Mouse (Mus musculus) CH12.LX (cell line): ENCODE data around the gene Nup35. TPM values are rescaled to one million over a fixed set of nuclear protein-coding genes. Genes with fewer than 3 reads are reported as not detected.

ENCODE experiments used
- DNase-seq: peaks from one replicate; pipeline ENCODE4 v3.0.0-alpha.2; 2013; ENCODE audit errors: extremely low read depth
- H3K27ac ChIP-seq: 2 replicates; pipeline ENCODE4 v1.5.1; 2012; ENCODE audit warnings: low read depth, mild to moderate bottlenecking, control low read depth, moderate library complexity; ENCODE audit not compliant: insufficient read depth
- H3K27me3 ChIP-seq: replicated peaks from 2 replicates; pipeline ENCODE3; 2012; ENCODE audit warnings: inconsistent platforms
- H3K36me3 ChIP-seq, 2 experiments: replicated peaks in 1 of 2; 2 replicates each; pipeline versions ENCODE3 to v1.6.1; 2012; ENCODE audit warnings: inconsistent platforms in 1 of 2, low read length in 1 of 2, mild to moderate bottlenecking in 1 of 2, mixed read lengths in 1 of 2, moderate library complexity in 1 of 2; ENCODE audit not compliant: control insufficient read depth in 1 of 2, insufficient read depth in 1 of 2
- H3K4me1 ChIP-seq, 2 experiments: 2 replicates each; pipeline ENCODE4 v1.6.1; 2012; ENCODE audit warnings: inconsistent platforms in 1 of 2, moderate library complexity in 1 of 2; ENCODE audit not compliant: insufficient read depth in 2 of 2, control insufficient read depth in 1 of 2
- H3K4me2 ChIP-seq: 2 replicates; pipeline ENCODE4 v1.6.1; 2012; ENCODE audit warnings: low read depth, mild to moderate bottlenecking, control low read depth; ENCODE audit not compliant: poor library complexity, insufficient read depth, severe bottlenecking
- H3K4me3 ChIP-seq, 3 experiments: fragments of 150-350 bp in 1 of 3; sonication (generic) in 1 of 3; replicated peaks in 1 of 3; 2 replicates each; pipeline versions ENCODE3 to v1.5.1; 2011 to 2012; ENCODE audit warnings: low read depth in 2 of 3, low read length in 2 of 3, mild to moderate bottlenecking in 2 of 3, moderate library complexity in 2 of 3, control low read depth in 1 of 3, improper control_type of control experiment in 1 of 3, inconsistent platforms in 1 of 3, mixed read lengths in 1 of 3; ENCODE audit not compliant: poor library complexity in 1 of 3
- H3K79me2 ChIP-seq: replicated peaks from 2 replicates; pipeline ENCODE4 v1.6.1; 2012; ENCODE audit warnings: mild to moderate bottlenecking, moderate library complexity; ENCODE audit not compliant: control insufficient read depth, poor library complexity, insufficient read depth, severe bottlenecking; ENCODE audit errors: extremely low read depth
- H3K9ac ChIP-seq: 2 replicates; pipeline ENCODE4 v1.6.1; 2012; ENCODE audit warnings: low read depth, mild to moderate bottlenecking, control low read depth, moderate library complexity; ENCODE audit not compliant: insufficient read depth
- H3K9me3 ChIP-seq: replicated peaks from 2 replicates; pipeline ENCODE3; 2012; ENCODE audit warnings: low read length, inconsistent platforms, mixed read lengths
- BHLHE40 ChIP-seq: IDR thresholded peaks from 2 replicates; pipeline ENCODE4 v1.6.1; 2011; ENCODE audit warnings: mild to moderate bottlenecking, low read depth, low read length, improper control_type of control experiment
- CHD2 ChIP-seq: IDR thresholded peaks from 2 replicates; pipeline ENCODE4 v1.6.1; 2011; ENCODE audit warnings: low read length, improper control_type of control experiment
- CTCF ChIP-seq, 2 experiments: IDR thresholded peaks in 1 of 2; conservative IDR thresholded peaks in 1 of 2; 2 replicates each; pipeline ENCODE4 v1.5.1; 2011 to 2012; ENCODE audit warnings: low read depth in 2 of 2, low read length in 2 of 2, improper control_type of control experiment in 1 of 2, inconsistent platforms in 1 of 2, mild to moderate bottlenecking in 1 of 2, moderate library complexity in 1 of 2
- E2F4 ChIP-seq: IDR thresholded peaks from 2 replicates; pipeline ENCODE4 v1.6.1; 2011; ENCODE audit warnings: low read depth, low read length, improper control_type of control experiment; ENCODE audit not compliant: insufficient replicate concordance
- EP300 ChIP-seq: IDR thresholded peaks from 2 replicates; pipeline ENCODE4 v1.6.1; 2011; ENCODE audit warnings: low read length, improper control_type of control experiment
- ETS1 ChIP-seq: conservative IDR thresholded peaks from 2 replicates; pipeline ENCODE4 v1.6.1; 2012; ENCODE audit warnings: low read depth, mild to moderate bottlenecking, inconsistent platforms, low read length, improper control_type of control experiment, moderate library complexity
- HCFC1 ChIP-seq: IDR thresholded peaks from 2 replicates; pipeline ENCODE4 v1.6.1; 2012; ENCODE audit warnings: low read depth, mild to moderate bottlenecking, inconsistent platforms, low read length, improper control_type of control experiment
- IRF4 ChIP-seq: IDR thresholded peaks from 2 replicates; pipeline ENCODE4 v1.6.1; 2014; ENCODE audit warnings: low read depth, mild to moderate bottlenecking, inconsistent platforms, low read length, improper control_type of control experiment
- JUN ChIP-seq: IDR thresholded peaks from 2 replicates; pipeline ENCODE4 v1.6.1; 2011; ENCODE audit warnings: low read depth, mild to moderate bottlenecking, low read length, improper control_type of control experiment, moderate library complexity; ENCODE audit not compliant: insufficient read depth
- JUND ChIP-seq: conservative IDR thresholded peaks from 2 replicates; pipeline ENCODE4 v1.6.1; 2011; ENCODE audit warnings: low read depth, low read length, improper control_type of control experiment
- MAFK ChIP-seq: IDR thresholded peaks from 2 replicates; pipeline ENCODE4 v1.6.1; 2011; ENCODE audit warnings: low read length, improper control_type of control experiment; ENCODE audit not compliant: insufficient replicate concordance
- MAX ChIP-seq: IDR thresholded peaks from 2 replicates; pipeline ENCODE4 v1.6.1; 2011; ENCODE audit warnings: low read length, improper control_type of control experiment
- MAZ ChIP-seq: IDR thresholded peaks from 2 replicates; pipeline ENCODE4 v1.6.1; 2012; ENCODE audit warnings: low read depth, mild to moderate bottlenecking, inconsistent platforms, low read length, improper control_type of control experiment, moderate library complexity
- MEF2A ChIP-seq: IDR thresholded peaks from 2 replicates; pipeline ENCODE4 v1.6.1; 2014; ENCODE audit warnings: low read depth, mild to moderate bottlenecking, inconsistent platforms, low read length, improper control_type of control experiment, borderline replicate concordance
- MXI1 ChIP-seq: IDR thresholded peaks from 2 replicates; pipeline ENCODE4 v1.6.1; 2011; ENCODE audit warnings: mild to moderate bottlenecking, low read depth, low read length, improper control_type of control experiment
- NELFE ChIP-seq: IDR thresholded peaks from 2 replicates; pipeline ENCODE4 v1.6.1; 2011; ENCODE audit warnings: low read depth, low read length, improper control_type of control experiment
- NRF1 ChIP-seq: IDR thresholded peaks from 2 replicates; pipeline ENCODE4 v1.6.1; 2014; ENCODE audit warnings: low read depth, mild to moderate bottlenecking, inconsistent platforms, low read length, improper control_type of control experiment, moderate library complexity
- PAX5 ChIP-seq: IDR thresholded peaks from 2 replicates; pipeline ENCODE4 v1.6.1; 2012; ENCODE audit warnings: low read length, inconsistent platforms, mixed read lengths
- POLR2A ChIP-seq: IDR thresholded peaks from 2 replicates; pipeline ENCODE4 v1.6.1; 2011; ENCODE audit warnings: low read depth, mild to moderate bottlenecking, improper control_type of control experiment, low read length
- POLR2AphosphoS2 ChIP-seq: IDR thresholded peaks from 2 replicates; pipeline ENCODE4 v1.6.1; 2011; ENCODE audit warnings: low read depth, low read length, improper control_type of control experiment
- RAD21 ChIP-seq: IDR thresholded peaks from 2 replicates; pipeline ENCODE4 v1.6.1; 2011; ENCODE audit warnings: low read depth, mild to moderate bottlenecking, low read length, improper control_type of control experiment, moderate library complexity
- RCOR1 ChIP-seq: conservative IDR thresholded peaks from 2 replicates; pipeline ENCODE4 v1.6.1; 2012; ENCODE audit warnings: low read depth, mild to moderate bottlenecking, inconsistent platforms, low read length, improper control_type of control experiment
- SMC3 ChIP-seq: IDR thresholded peaks from 2 replicates; pipeline ENCODE4 v1.6.1; 2011; ENCODE audit warnings: low read depth, low read length, improper control_type of control experiment
- TBP ChIP-seq: conservative IDR thresholded peaks from 2 replicates; pipeline ENCODE4 v1.6.1; 2011; ENCODE audit warnings: low read depth, low read length, improper control_type of control experiment
- UBTF ChIP-seq: IDR thresholded peaks from 2 replicates; pipeline ENCODE4 v1.6.1; 2012; ENCODE audit warnings: low read depth, mild to moderate bottlenecking, inconsistent platforms, low read length, improper control_type of control experiment, moderate library complexity
- USF1 ChIP-seq: IDR thresholded peaks from 2 replicates; pipeline ENCODE4 v1.6.1; 2014; ENCODE audit warnings: low read depth, mild to moderate bottlenecking, inconsistent platforms, low read length, improper control_type of control experiment
- USF2 ChIP-seq: conservative IDR thresholded peaks from 2 replicates; pipeline ENCODE4 v1.6.1; 2011; ENCODE audit warnings: low read depth, low read length, improper control_type of control experiment
- ZKSCAN1 ChIP-seq: IDR thresholded peaks from 2 replicates; pipeline ENCODE4 v1.6.1; 2012; ENCODE audit warnings: low read depth, inconsistent platforms, low read length, improper control_type of control experiment, borderline replicate concordance
- ZNF384 ChIP-seq: IDR thresholded peaks from 2 replicates; pipeline ENCODE4 v1.6.1; 2012; ENCODE audit warnings: low read depth, low read length, improper control_type of control experiment, inconsistent platforms
- dilution Hi-C: fragments of 300-500 bp; cut with MboI; formaldehyde crosslinking; loops from 2 replicates; pipeline ENCODE4 v1.14.3; 2020; ENCODE audit warnings: low sequenced_read_pairs; ENCODE audit not compliant: extremely low pct_unique_long_range_greater_than_20kb, extremely low pct_ligation_motif_present
- in situ Hi-C: fragments of 300-500 bp; cut with MboI; formaldehyde crosslinking; loops from 3 replicates; pipeline ENCODE4 v1.14.3; 2019; ENCODE audit warnings: low sequenced_read_pairs, low pct_ligation_motif_present, low pct_unique_long_range_greater_than_20kb, mixed read lengths
- polyA plus RNA-seq: library from polyadenylated mRNA; unstranded; fragments of >175 nt; gene quantifications from 2 replicates; pipeline ENCODE4 v1.2.1, GENCODE M21; 2012; ENCODE audit warnings: low read depth; ENCODE audit not compliant: insufficient read length
- total RNA-seq, 2 experiments: library from RNA; depleted of rRNA; stranded (reverse); fragments of 300-350 nt in 1 of 2; fragments of >200 nt in 1 of 2; gene quantifications; 2 replicates each; pipeline ENCODE4 v1.2.3; 2012 to 2014

The Nup35 gene
- total and polyA plus RNA-seq, 3 experiments, result 37.9 to 161 (median 53.2) TPM

DNA sequence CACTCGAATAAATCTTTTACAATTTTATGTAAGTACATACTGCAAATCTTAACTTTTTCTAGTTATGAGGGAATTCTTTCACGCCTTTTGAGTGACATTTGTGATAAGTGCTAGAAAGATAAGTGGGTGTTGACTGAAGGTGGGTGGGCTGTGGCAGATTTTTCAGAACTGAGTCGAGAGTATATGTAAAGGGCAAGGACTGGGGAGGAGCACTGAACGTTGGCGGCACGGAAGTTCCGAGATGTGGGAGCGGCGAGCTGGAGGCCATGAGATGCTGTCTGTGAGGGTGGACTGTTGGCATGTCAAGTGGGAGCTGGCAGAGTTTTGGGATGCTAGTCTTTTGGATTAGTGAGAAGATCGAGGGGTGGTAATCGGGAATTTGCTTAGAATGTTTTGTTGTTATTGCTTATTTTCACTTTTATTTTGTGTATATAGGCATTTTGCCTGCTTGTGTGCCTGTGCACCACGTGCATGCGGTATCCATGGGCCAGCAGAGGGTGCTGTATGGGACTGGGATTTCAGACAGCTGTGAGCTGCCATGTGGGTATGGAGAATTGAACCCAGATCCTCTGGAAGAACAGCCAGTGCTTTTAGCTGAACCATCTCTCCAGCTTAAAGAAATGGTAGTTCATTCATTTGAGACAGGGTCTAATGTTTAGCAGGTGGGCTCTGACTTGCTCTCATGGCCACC is 15.4 kb downstream of the Nup35 start:
- no peaks in the 10 kb centered on the region for H3K27me3 ChIP-seq
- no peak overlapping the region for H3K27ac ChIP-seq
- H3K36me3 ChIP-seq, result peaks cover 5 to 27% of the 10 kb centered on the region in 2 experiments
- H3K4me3 ChIP-seq, result no peak overlapping the region
- no peak for TF ChIP-seq PAX5
- no peak for TF ChIP-seq MAFK
- TF ChIP-seq MAX, result no peak
- TF ChIP-seq E2F4, result no peak
- TF ChIP-seq RCOR1, result no peak
- TF ChIP-seq ETS1, result no peak
- TF ChIP-seq POLR2A, result no peak
- no peak for TF ChIP-seq NELFE
- no peak for TF ChIP-seq ZKSCAN1
- no peak for TF ChIP-seq ZNF384
- TF ChIP-seq NRF1, result no peak
- no peak for TF ChIP-seq USF2
- no peak for TF ChIP-seq IRF4
- TF ChIP-seq JUN, result no peak
- TF ChIP-seq, all 38 proteins: peak for 0
- dilution Hi-C loops, result no loop called here
- Histone ChIP-seq H3K9me3 (no peaks in the 10 kb centered on the region), H3K9ac (no peak overlapping the region), H3K4me2 (no peak overlapping the region), H3K4me1 (no peaks in the 10 kb centered on the region), H3K79me2 (no peaks in the 10 kb centered on the region)
- in situ Hi-C loops, result loop anchor here (25.0 kb wide), 1 partner anchor 295 kb away; no protein-coding TSS in a partner anchor
- no peak for DNase-seq

DNA sequence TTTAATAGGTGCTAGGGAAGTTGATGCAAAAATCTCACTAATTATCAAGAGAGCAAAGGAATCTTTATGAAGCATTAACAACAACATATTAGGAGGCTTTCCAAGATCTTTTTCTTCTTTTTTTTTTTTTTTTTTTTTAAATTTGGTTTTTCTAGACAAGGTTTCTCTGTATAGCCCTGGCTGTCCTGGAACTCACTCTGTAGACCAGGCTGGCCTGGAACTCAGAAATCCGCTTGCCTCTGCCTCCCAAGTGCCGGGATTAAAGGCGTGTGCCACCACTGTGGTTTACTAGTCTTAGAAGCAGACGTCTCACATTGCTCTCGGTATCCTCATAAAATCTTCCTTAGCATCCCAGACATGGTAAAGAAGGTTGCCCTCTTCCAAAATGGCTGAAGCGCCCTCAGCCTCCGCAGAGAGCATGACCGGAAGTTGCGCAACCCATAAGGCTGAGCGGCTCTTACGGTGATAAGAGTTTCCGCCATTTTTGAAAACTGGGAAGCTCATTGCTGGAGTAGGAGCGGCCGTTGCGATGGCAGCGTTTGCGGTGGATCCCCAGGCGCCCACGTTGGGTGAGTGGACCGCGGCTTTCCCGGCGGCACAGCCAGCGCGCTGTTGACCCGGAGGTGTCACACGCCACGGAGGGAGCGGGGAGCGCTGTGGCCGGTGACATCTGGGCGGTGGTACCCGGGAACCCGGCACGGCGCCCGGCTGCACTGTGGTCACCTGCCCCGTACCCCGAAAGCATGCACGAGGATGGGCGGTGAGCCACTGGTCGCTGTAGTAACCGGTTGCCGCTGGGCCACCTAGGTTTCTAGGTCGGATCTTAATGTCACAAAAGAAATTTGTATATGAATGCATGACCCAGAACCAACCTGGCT is 21.6 kb downstream of the Nup35 start:
- Histone ChIP-seq H3K36me3 (peaks cover 2 to 17% of the 10 kb centered on the region in 2 experiments), H3K4me2 (peak overlapping the region; percentile 53; the same call in 1 of the 2 replicates), H3K79me2 (peaks cover 25% of the 10 kb centered on the region), H3K27me3 (no peaks in the 10 kb centered on the region), H3K4me3 (peak overlapping the region; percentile 94 to 97 (median 95)), H3K27ac (peak overlapping the region; percentile 54), H3K9me3 (no peaks in the 10 kb centered on the region), H3K9ac (peak overlapping the region; percentile 97), H3K4me1 (peaks cover 3 to 16% of the 10 kb centered on the region in 2 experiments; a peak in 3 of 4 replicates)
- dilution Hi-C loops (no loop called here), in situ Hi-C loops (loop anchor here (25.0 kb wide), 1 partner anchor 301 kb away; no protein-coding TSS in a partner anchor)
- DNase-seq, result peak; percentile 88
- no peak for TF ChIP-seq ZKSCAN1
- no peak for TF ChIP-seq ZNF384
- TF ChIP-seq RAD21, result no peak
- TF ChIP-seq PAX5, result no peak
- TF ChIP-seq BHLHE40, result 0 out of 2 replicates have a peak, but pooled peaks have one; percentile 3
- TF ChIP-seq RCOR1, result no peak
- peak; percentile 79 for TF ChIP-seq POLR2A
- TF ChIP-seq JUND, result no peak
- TF ChIP-seq UBTF, result peak; percentile 88
- no peak for TF ChIP-seq POLR2AphosphoS2
- 0 out of 2 replicates have a peak, but pooled peaks have one; percentile 40 for TF ChIP-seq MXI1
- TF ChIP-seq CHD2, result no peak
- TF ChIP-seq TBP, result 0 out of 2 replicates have a peak, but pooled peaks have one; percentile 42
- TF ChIP-seq MAFK, result no peak
- TF ChIP-seq USF1, result no peak
- no peak for TF ChIP-seq MAZ
- TF ChIP-seq SMC3, result no peak
- TF ChIP-seq MEF2A, result 0 out of 2 replicates have a peak, but pooled peaks have one; percentile 21
- TF ChIP-seq MAX, result peak; percentile 38; the same call in 1 of the 2 replicates
- no peak for TF ChIP-seq EP300
- peak; percentile 90 for TF ChIP-seq HCFC1
- TF ChIP-seq CTCF (conservative IDR thresholded peaks at IDR 0.05 in 1 of 2, IDR thresholded peaks at IDR 0.05 in 1 of 2; ENCODE audit: low read depth in 2 of 2, low read length in 2 of 2), result no peak
- peak; percentile 86 for TF ChIP-seq NRF1
